Mouse (Mus musculus) kidney, embryonic 15.5 days (tissue): ENCODE results near the gene C2cd4b. TPM values are rescaled to one million over a fixed set of nuclear protein-coding genes. Genes with fewer than 3 reads are reported as not detected.
A peak's percentile ranks its signal among the peaks of the same experiment; 100 is the strongest.

Experiments
- ATAC-seq: fragments of 200-750 bp; cut with Nextera tagmentation; replicated peaks from 2 replicates; pipeline ENCODE4 v1.8.0; 2017; ENCODE audit warnings: moderate TSS enrichment; ENCODE audit not compliant: low FRiP score
- H3K27ac ChIP-seq: fragments of 300-500 bp; sonication (generic); 2 replicates; pipeline ENCODE4 v1.5.1; 2015; ENCODE audit warnings: mild to moderate bottlenecking, inconsistent platforms
- H3K27me3 ChIP-seq: fragments of 300-500 bp; sonication (generic); 2 replicates; pipeline ENCODE4 v1.6.1; 2015; ENCODE audit warnings: inconsistent platforms
- H3K36me3 ChIP-seq: fragments of 300-500 bp; sonication (generic); 2 replicates; pipeline ENCODE4 v1.6.1; 2015; ENCODE audit warnings: inconsistent platforms
- H3K4me1 ChIP-seq: fragments of 300-500 bp; sonication (generic); 2 replicates; pipeline ENCODE4 v1.6.1; 2015; ENCODE audit warnings: inconsistent platforms
- H3K4me2 ChIP-seq: fragments of 300-500 bp; sonication (generic); 2 replicates; pipeline ENCODE4 v1.6.1; 2015; ENCODE audit warnings: moderate library complexity, mild to moderate bottlenecking, inconsistent platforms
- H3K4me3 ChIP-seq: fragments of 300-500 bp; sonication (generic); replicated peaks from 2 replicates; pipeline ENCODE4 v1.5.1; 2015; ENCODE audit warnings: mild to moderate bottlenecking, inconsistent platforms
- H3K9ac ChIP-seq: fragments of 300-500 bp; sonication (generic); 2 replicates; pipeline ENCODE4 v1.6.1; 2015; ENCODE audit warnings: mild to moderate bottlenecking, inconsistent platforms
- H3K9me3 ChIP-seq: fragments of 300-500 bp; sonication (generic); replicated peaks from 2 replicates; pipeline ENCODE4 v1.6.1; 2016; ENCODE audit warnings: inconsistent platforms
- WGBS: fragments of 180-500 bp; shearing (Covaris S2); methylation state at CpG from one replicate; pipeline ENCODE4 v1.1.7; 2015; ENCODE audit warnings: mixed read lengths; 5-methylcytosine and 5-hydroxymethylcytosine counted together
- polyA plus RNA-seq: library from polyadenylated mRNA; unstranded; fragments of >200 nt; fragmentation: Nextera tagmentation; extraction: Ambion mirVana; gene quantifications from 2 replicates; pipeline ENCODE4 v1.2.1, GENCODE M21; 2015

C2cd4b gene
- polyA plus RNA-seq = 0.19 and 1.1 TPM in 2 replicates

GRCm38 (mm10) chr9:67759163-67759955, at the start of gene C2cd4b:
TSS of gene C2cd4b (plus strand) at chr9:67759437.
- WGBS = under 1% methylated on average over 49 of the region's 49 CpGs
- peak; percentile 72 for ATAC-seq
- Histone ChIP-seq H3K9ac (peak within 1 kb of the TSS; percentile 57), H3K4me1 (peaks cover 17% of the 10 kb centered on the region), H3K27me3 (peaks cover 50% of the 10 kb centered on the region), H3K27ac (no peak within 1 kb of the TSS), H3K9me3 (no peaks in the 10 kb centered on the region), H3K36me3 (no peaks in the 10 kb centered on the region), H3K4me3 (peak within 1 kb of the TSS; percentile 70), H3K4me2 (peak within 1 kb of the TSS; percentile 96)

DNA sequence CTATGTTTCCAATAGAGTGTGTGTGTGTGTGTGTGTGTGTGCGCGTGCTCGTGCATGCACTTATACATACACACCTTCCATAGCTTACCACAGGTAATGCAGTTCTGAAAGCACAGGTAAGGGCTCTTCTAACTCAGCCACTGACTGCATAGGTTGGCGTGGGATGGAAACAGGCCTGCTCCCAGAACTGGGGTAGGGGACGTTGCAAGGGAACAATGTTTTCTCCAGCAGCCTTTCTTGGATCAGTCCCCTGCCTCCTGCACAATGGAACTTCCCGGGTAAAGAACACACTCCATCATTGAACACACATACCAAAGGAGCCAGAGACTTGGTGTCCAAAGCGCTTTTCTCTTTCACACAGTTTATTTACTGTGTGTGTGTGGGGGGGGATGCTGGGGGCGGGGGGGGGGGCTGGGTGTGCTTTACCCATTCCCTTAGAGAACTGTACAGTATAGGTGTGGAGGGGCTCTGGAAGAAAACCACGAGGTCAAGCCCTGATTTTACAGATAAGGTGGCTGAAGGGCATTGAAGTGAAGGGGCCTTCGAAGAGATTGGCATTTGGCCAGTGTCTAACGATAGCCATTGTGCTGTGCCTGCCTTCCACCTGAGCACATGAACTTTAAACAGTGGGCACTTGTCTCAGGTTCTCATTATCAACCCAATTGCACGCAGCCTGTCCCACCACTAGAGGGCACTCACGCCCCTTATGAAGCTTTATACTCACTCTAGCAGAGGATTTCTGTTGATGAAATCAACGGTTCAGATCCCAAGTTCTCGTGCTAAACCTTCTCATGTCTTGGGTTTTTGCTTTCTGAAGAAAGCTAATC, 48.0 kb upstream of the C2cd4b start:
- ATAC-seq = peak; percentile 36; the same call in 1 of the 2 replicates
- peaks cover 14% of the 10 kb centered on the region for H3K27me3 ChIP-seq
- H3K4me1 ChIP-seq = peaks cover 4% of the 10 kb centered on the region; the same call in 1 of the 2 replicates
- H3K4me3 ChIP-seq = no peak overlapping the region
- H3K4me2 ChIP-seq = no peak overlapping the region
- no peak overlapping the region for H3K27ac ChIP-seq
- 41% methylated on average over 15 of the region's 15 CpGs for WGBS
- H3K9me3 ChIP-seq = no peaks in the 10 kb centered on the region
- no peaks in the 10 kb centered on the region for H3K36me3 ChIP-seq
- H3K9ac ChIP-seq = no peak overlapping the region

- H3K4me1 ChIP-seq = peaks cover 4% of the 10 kb centered on the region; the same call in 1 of the 2 replicates
- H3K27ac ChIP-seq = no peak overlapping the region
- 78% methylated on average over 9 of the region's 9 CpGs for WGBS
- no peak overlapping the region for H3K4me3 ChIP-seq
- no peak overlapping the region for H3K9ac ChIP-seq
- no peaks in the 10 kb centered on the region for H3K9me3 ChIP-seq
- no peaks in the 10 kb centered on the region for H3K36me3 ChIP-seq
- ATAC-seq = no peak
- H3K4me2 ChIP-seq = no peak overlapping the region
- H3K27me3 ChIP-seq = peaks cover 14% of the 10 kb centered on the region
Observed at GRCm38 (mm10) chr9:67712146-67712545, 47.1 kb upstream of the C2cd4b start.

DNA sequence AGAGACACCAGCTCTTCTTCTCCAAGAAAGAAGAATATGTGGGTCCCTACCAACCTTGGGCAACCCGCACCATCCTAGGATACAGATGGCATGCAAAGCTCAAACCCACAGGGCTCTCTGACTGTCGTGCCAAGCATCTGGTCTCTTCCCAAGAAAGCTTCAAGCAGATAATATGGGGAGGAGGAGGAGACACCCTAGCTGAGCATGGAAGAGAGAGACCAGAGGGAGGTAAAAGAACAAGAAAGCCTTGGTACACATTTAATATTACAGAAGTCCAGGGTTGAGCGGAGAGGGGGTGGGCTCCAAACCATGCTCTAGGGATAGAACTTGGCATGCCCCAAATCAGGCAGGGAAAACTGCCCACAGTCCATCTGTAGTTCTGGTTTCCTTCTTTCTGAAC, 42.2 kb upstream of the C2cd4b start:
- H3K27me3 ChIP-seq = no peaks in the 10 kb centered on the region
- no peak for ATAC-seq
- 86% methylated on average over 3 of the region's 3 CpGs for WGBS
- no peaks in the 10 kb centered on the region for H3K4me1 ChIP-seq
- H3K4me3 ChIP-seq = no peak overlapping the region
- H3K4me2 ChIP-seq = no peak overlapping the region
- no peak overlapping the region for H3K9ac ChIP-seq
- H3K27ac ChIP-seq = no peak overlapping the region
- H3K9me3 ChIP-seq = no peaks in the 10 kb centered on the region
- H3K36me3 ChIP-seq = no peaks in the 10 kb centered on the region

DNA sequence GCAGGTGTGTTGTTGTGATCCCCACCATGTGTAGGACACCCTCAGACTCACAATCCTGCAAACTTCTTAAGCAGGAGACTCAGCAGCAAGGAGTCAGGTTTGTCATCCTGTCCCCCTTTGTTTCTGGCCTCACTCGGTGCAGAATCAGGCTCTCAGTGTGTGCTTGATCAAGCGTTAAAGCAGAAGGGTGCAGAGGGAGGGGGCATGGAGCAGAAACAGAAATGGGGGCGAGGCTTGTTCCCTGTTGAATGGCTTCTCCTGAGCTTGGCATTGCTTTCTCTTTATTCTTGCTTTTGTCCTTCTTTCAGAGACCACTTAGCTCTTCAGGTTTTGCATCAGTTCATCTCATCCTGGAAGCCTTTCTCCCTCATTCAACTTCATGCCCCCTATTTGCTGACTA, 40.6 kb upstream of the C2cd4b start:
- Histone ChIP-seq H3K4me2 (no peak overlapping the region), H3K9me3 (no peaks in the 10 kb centered on the region), H3K9ac (no peak overlapping the region), H3K4me3 (no peak overlapping the region), H3K27me3 (no peaks in the 10 kb centered on the region), H3K36me3 (no peaks in the 10 kb centered on the region), H3K27ac (no peak overlapping the region), H3K4me1 (no peaks in the 10 kb centered on the region)
- ATAC-seq = no peak
- WGBS = 29% methylated on average over 3 of the region's 3 CpGs

DNA sequence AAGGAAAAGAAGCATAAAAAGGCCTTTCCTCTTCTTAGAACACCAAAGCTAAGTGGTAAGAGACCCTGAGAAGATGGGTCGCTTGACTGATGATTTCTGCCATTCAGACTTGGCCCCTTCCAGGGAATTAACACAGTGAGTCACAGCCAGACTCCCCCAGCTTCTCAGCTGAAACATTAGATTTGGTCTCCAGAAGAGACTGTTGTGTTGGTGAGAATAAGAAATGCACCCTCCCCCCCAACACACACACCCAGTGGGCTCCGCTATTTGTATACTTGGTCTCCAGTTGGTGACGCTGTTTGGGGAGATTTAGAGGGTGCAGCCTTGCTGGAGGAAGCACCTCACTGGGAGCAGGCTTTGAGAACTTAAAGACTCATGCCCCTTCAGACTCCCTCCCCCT, 39.1 kb upstream of the C2cd4b start:
- no peak for ATAC-seq
- Histone ChIP-seq H3K27me3 (no peaks in the 10 kb centered on the region), H3K4me2 (no peak overlapping the region), H3K27ac (no peak overlapping the region), H3K36me3 (no peaks in the 10 kb centered on the region), H3K9me3 (no peaks in the 10 kb centered on the region), H3K4me1 (no peaks in the 10 kb centered on the region), H3K9ac (no peak overlapping the region), H3K4me3 (no peak overlapping the region)
- WGBS = 81% methylated on average over 3 of the region's 3 CpGs

- H3K9me3 ChIP-seq = no peaks in the 10 kb centered on the region
- H3K4me1 ChIP-seq = no peaks in the 10 kb centered on the region
- no peaks in the 10 kb centered on the region for H3K27me3 ChIP-seq
- H3K36me3 ChIP-seq = no peaks in the 10 kb centered on the region
- ATAC-seq = no peak
- WGBS = 88% methylated on average over 8 of the region's 8 CpGs
- H3K4me3 ChIP-seq = no peak overlapping the region
- H3K9ac ChIP-seq = no peak overlapping the region
- H3K4me2 ChIP-seq = no peak overlapping the region
- H3K27ac ChIP-seq = no peak overlapping the region
Observed at GRCm38 (mm10) chr9:67722378-67722777, 36.9 kb upstream of the C2cd4b start.

- no peaks in the 10 kb centered on the region for H3K36me3 ChIP-seq
- H3K4me2 ChIP-seq = no peak overlapping the region
- H3K9ac ChIP-seq = no peak overlapping the region
- no peak for ATAC-seq
- H3K9me3 ChIP-seq = no peaks in the 10 kb centered on the region
- H3K27me3 ChIP-seq = no peaks in the 10 kb centered on the region
- 48% methylated on average over 3 of the region's 3 CpGs for WGBS
- H3K4me3 ChIP-seq = no peak overlapping the region
- H3K4me1 ChIP-seq = no peaks in the 10 kb centered on the region
- no peak overlapping the region for H3K27ac ChIP-seq
Observed at GRCm38 (mm10) chr9:67725196-67725595, 34.0 kb upstream of the C2cd4b start.

GRCm38 (mm10) chr9:67733716-67734115, 25.5 kb upstream of the C2cd4b start:
- WGBS = 93% methylated on average over 15 of the region's 15 CpGs
- Histone ChIP-seq H3K27ac (no peak overlapping the region), H3K4me3 (no peak overlapping the region), H3K9me3 (no peaks in the 10 kb centered on the region), H3K27me3 (0 out of 2 replicates have a peak, but pooled peaks cover 4% of the 10 kb centered on the region), H3K4me2 (no peak overlapping the region), H3K36me3 (no peaks in the 10 kb centered on the region), H3K4me1 (no peaks in the 10 kb centered on the region), H3K9ac (no peak overlapping the region)
- ATAC-seq = no peak

DNA sequence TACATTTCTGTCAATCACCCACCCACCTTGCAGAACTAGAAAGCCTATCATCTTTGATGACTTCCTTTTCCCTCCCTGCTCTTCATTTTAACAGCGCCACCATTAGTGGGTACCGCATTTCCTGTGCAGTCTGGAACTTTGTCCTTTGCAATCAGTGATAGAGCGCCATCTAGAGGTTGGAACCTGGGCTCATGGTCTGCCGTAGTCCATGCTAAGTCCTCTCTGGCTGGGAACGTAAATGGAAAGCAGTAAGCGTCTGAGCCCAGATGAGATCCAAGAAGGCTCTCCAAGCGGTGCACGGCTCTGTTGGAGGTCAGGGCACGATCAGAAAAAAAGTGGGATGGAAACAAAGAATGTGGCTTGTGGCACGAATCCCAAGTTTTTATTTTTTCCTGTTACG, 23.8 kb upstream of the C2cd4b start:
- H3K9ac ChIP-seq = no peak overlapping the region
- H3K36me3 ChIP-seq = no peaks in the 10 kb centered on the region
- ATAC-seq = no peak
- H3K9me3 ChIP-seq = no peaks in the 10 kb centered on the region
- H3K4me1 ChIP-seq = no peaks in the 10 kb centered on the region
- 44% methylated on average over 11 of the region's 11 CpGs for WGBS
- 0 out of 2 replicates have a peak, but pooled peaks cover 4% of the 10 kb centered on the region for H3K27me3 ChIP-seq
- H3K27ac ChIP-seq = no peak overlapping the region
- no peak overlapping the region for H3K4me3 ChIP-seq
- no peak overlapping the region for H3K4me2 ChIP-seq

GRCm38 (mm10) chr9:67741256-67741655, 18.0 kb upstream of the C2cd4b start:
- Histone ChIP-seq H3K9me3 (no peaks in the 10 kb centered on the region), H3K4me1 (no peaks in the 10 kb centered on the region), H3K9ac (no peak overlapping the region), H3K27me3 (no peaks in the 10 kb centered on the region), H3K4me2 (no peak overlapping the region), H3K27ac (no peak overlapping the region), H3K4me3 (no peak overlapping the region), H3K36me3 (no peaks in the 10 kb centered on the region)
- no peak for ATAC-seq
- WGBS = 91% methylated on average over 2 of the region's 2 CpGs
